Mouse (Mus musculus) adrenal gland, postnatal 4 days (tissue): ENCODE results near the gene Rhof. TPM values are rescaled to one million over a fixed set of nuclear protein-coding genes. Genes with fewer than 3 reads are reported as not detected.
A peak's percentile ranks its signal among the peaks of the same experiment; 100 is the strongest.
"Not testable (repeated sequence)": the region's sequence is repeated elsewhere in the genome, so short reads cannot be mapped to it uniquely, and the experiment has no call there.

Experiments
- DNase-seq, 2 experiments: peaks; one replicate each; pipeline ENCODE4 v3.0.0; 2021 to 2022; ENCODE audit warnings: low spot score in 2 of 2, mixed read lengths in 2 of 2
- total RNA-seq, 2 experiments: library from RNA; stranded (reverse); gene quantifications; 2 replicates each; pipeline ENCODE4 v1.2.3; 2021

Gene Rhof
- total RNA-seq, 2 experiments from 2014 or later, result 1.8 TPM

GRCm38 (mm10) chr5:123075576-123076418 lies 56.7 kb downstream of the Rhof start:
- DNase-seq, result peak; percentile 83

GRCm38 (mm10) chr5:123068714-123069113 lies 63.8 kb downstream of the Rhof start:
- no peak for DNase-seq

GRCm38 (mm10) chr5:123068115-123068514 lies 64.4 kb downstream of the Rhof start, which contains the start of gene Tmem120b:
Gene Tmem120b, plus strand, starts transcription at chr5:123068415.
- no peak for DNase-seq

- DNase-seq, result no peak
Measured at GRCm38 (mm10) chr5:123067395-123067995, 65.0 kb downstream of the Rhof start.

GRCm38 (mm10) chr5:123064207-123064606 lies 68.3 kb downstream of the Rhof start:
- DNase-seq, result no peak

- DNase-seq, result no peak
Measured at GRCm38 (mm10) chr5:123063141-123063540, 69.4 kb downstream of the Rhof start.

GRCm38 (mm10) chr5:123061402-123061749 lies 71.1 kb downstream of the Rhof start:
- not testable (repeated sequence) for DNase-seq

- no peak for DNase-seq
Measured at GRCm38 (mm10) chr5:123060706-123061401, 71.6 kb downstream of the Rhof start.

GRCm38 (mm10) chr5:123059757-123060520 lies 72.6 kb downstream of the Rhof start:
- DNase-seq, result no peak

- no peak for DNase-seq
Measured at GRCm38 (mm10) chr5:123058251-123059102, 74.0 kb downstream of the Rhof start.

GRCm38 (mm10) chr5:123057366-123058250 lies 74.9 kb downstream of the Rhof start:
- peak; percentile 95 to 99 for DNase-seq

Other genes with a start within 250 kb of the Rhof start
- gene Kdm2b, start 142.9 kb downstream of the Rhof start, total RNA-seq, result 10 to 100 TPM; 32.9 to 33.7 TPM
- gene Orai1, start 117.6 kb downstream of the Rhof start, total RNA-seq, result 10 to 100 TPM; 12.6 to 14.1 TPM
- gene Morn3, start 85.7 kb downstream of the Rhof start, total RNA-seq, result not detected
- gene Tmem120b, start 64.3 kb downstream of the Rhof start, total RNA-seq, result 10 to 100 TPM; 11.4 to 12.2 TPM
- 10 to 100 TPM; 36.8 to 37.2 TPM for gene Setd1b, start 9.5 kb upstream of the Rhof start, total RNA-seq
- 10 to 100 TPM; 36.0 to 36.5 TPM for gene Psmd9, start 36.7 kb upstream of the Rhof start, total RNA-seq
- gene Hpd, start 50.0 kb upstream of the Rhof start, total RNA-seq, result 10 to 100 TPM in 1 of 2 experiments, 1 to 10 TPM in 1; 2.2 to 48.2 TPM
- gene Wdr66, start 119.4 kb upstream of the Rhof start, total RNA-seq, result 1 to 10 TPM in 1 of 2 experiments, under 1 TPM in 1; 0.68 to 1.0 TPM
- gene Bcl7a, start 211.1 kb upstream of the Rhof start, total RNA-seq, result 10 to 100 TPM; 21.8 to 29.2 TPM